Mouse (Mus musculus): ENCODE data around the gene 2010300C02Rik.

DNA sequence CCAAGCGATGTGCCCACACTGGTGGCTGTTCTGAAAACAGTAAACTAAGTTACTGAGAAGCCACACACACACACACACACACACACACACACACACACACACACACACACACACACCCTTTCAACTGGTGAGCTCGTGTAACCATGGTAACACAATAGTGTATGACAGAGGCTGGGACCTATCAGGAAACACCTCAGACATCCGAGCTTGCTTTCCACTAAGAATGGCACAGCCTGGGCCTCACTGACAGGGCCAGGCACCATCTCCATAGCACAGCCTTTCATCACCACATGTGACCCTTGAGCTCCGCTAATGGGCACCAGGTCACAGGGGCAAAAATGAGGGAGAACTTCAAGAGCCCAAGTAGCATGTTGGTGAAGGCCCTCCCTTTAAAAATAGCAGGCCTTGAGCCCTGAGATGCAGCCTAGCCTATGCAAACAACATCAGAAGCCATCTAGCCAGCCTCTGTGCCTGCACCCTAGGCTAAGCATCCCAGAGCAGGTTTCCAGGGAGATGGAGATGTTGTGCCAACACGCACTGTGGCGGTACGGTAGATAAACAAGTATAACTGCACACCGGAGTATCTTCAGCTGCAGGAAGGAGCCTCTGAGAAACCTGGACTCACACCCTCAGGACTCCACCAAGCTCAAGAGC, 21.6 kb downstream of the 2010300C02Rik start:
- TF ChIP-seq CTCF (conservative IDR thresholded peaks at IDR 0.05; ENCODE audit: low read length), result no peak
- TF ChIP-seq POU5F1 (IDR thresholded peaks at IDR 0.05; ENCODE audit: borderline replicate concordance, low read length), result no peak
